Mouse (Mus musculus) heart, postnatal 14 days (tissue): ENCODE measurements around the gene Ppard. TPM values are rescaled to one million over a fixed set of nuclear protein-coding genes. Genes with fewer than 3 reads are reported as not detected.

Source experiments
- DNase-seq, 2 experiments: peaks; one replicate each; pipeline ENCODE4 v3.0.0; 2021 to 2022
- intact Hi-C: fragments of 180-260 bp; cut with DNase I; formaldehyde crosslinking; loops from one replicate; pipeline ENCODE4 v1.15.1; 2025
- total RNA-seq, 2 experiments: library from RNA; stranded (reverse); gene quantifications; 2 replicates each; pipeline ENCODE4 v1.2.3; 2021

Ppard gene
- total RNA-seq, 2 experiments from 2014 or later: 37.7 to 39.4 TPM

- intact Hi-C loops: no loop called here
- peak; percentile 85 for DNase-seq
These were observed 118.2 kb downstream of the Ppard start, which contains the start of gene Tead3 for GRCm38 (mm10) chr17:28350466-28351352. Gene Tead3, minus strand, starts transcription at chr17:28350817.

Other genes starting within 250 kb of the Ppard start
- not detected for gene Tcp11, start 152.1 kb upstream of the Ppard start, total RNA-seq
- 1 to 10 TPM in 1 of 2 experiments, under 1 TPM in 1; 0.46 to 1.4 TPM for gene Scube3, start 90.6 kb upstream of the Ppard start, total RNA-seq
- gene Zfp523, start 55.6 kb upstream of the Ppard start, total RNA-seq: 10 to 100 TPM; 16.6 to 17.0 TPM
- 1 to 10 TPM; 4.7 to 7.1 TPM for gene Def6, start 24.9 kb upstream of the Ppard start, total RNA-seq
- gene Fance, start 80.8 kb downstream of the Ppard start, total RNA-seq: 10 to 100 TPM; 12.8 to 14.2 TPM
- 100 to 1,000 TPM; 411 to 471 TPM for gene Rpl10a, start 95.8 kb downstream of the Ppard start, total RNA-seq
- 10 to 100 TPM; 12.3 to 19.2 TPM for gene Tead3, start 118.1 kb downstream of the Ppard start, total RNA-seq
- gene Tulp1, start 132.5 kb downstream of the Ppard start, total RNA-seq: under 1 TPM; 0.41 TPM